Mouse (Mus musculus) olfactory bulb, adult 2 months (tissue): ENCODE data around the gene Rabep2. TPM values are rescaled to one million over a fixed set of nuclear protein-coding genes. Genes with fewer than 3 reads are reported as not detected.

Experiments used
- H3K27ac ChIP-seq: fragments of 200-500 bp; 2 replicates; pipeline ENCODE4 v1.5.1; 2012; ENCODE audit warnings: low read depth, low read length; ENCODE audit not compliant: insufficient read depth
- H3K4me1 ChIP-seq: fragments of 200-500 bp; 2 replicates; pipeline ENCODE4 v1.6.1; 2012; ENCODE audit warnings: low read length; ENCODE audit not compliant: control insufficient read depth, insufficient read depth
- H3K4me3 ChIP-seq: fragments of 200-500 bp; 2 replicates; pipeline ENCODE4 v1.5.1; 2012; ENCODE audit warnings: mild to moderate bottlenecking, low read depth, low read length, moderate library complexity; ENCODE audit not compliant: insufficient read depth
- CTCF ChIP-seq: fragments of 200-500 bp; IDR thresholded peaks from 2 replicates; pipeline ENCODE4 v1.5.1; 2012; ENCODE audit warnings: low read depth, mild to moderate bottlenecking, low read length, moderate library complexity; ENCODE audit not compliant: insufficient read depth
- POLR2A ChIP-seq: fragments of 200-500 bp; IDR thresholded peaks from 2 replicates; pipeline ENCODE4 v1.6.1; 2012; ENCODE audit warnings: mild to moderate bottlenecking, low read depth, low read length, moderate library complexity; ENCODE audit not compliant: insufficient read depth
- WGBS: fragments of 180-500 bp; shearing (Covaris S2); methylation state at CpG from one replicate; pipeline ENCODE4 v1.1.7; 2018; 5-methylcytosine and 5-hydroxymethylcytosine counted together
- polyA plus RNA-seq: library from polyadenylated mRNA; stranded (reverse); fragments of >200 nt; gene quantifications from 2 replicates; pipeline ENCODE4 v1.2.4, GENCODE M21; 2012; ENCODE audit warnings: low replicate concordance; ENCODE audit not compliant: missing spikeins, insufficient read depth, insufficient read length

Gene Rabep2
- polyA plus RNA-seq, 1 experiment, result not detected

GRCm38 (mm10) chr7:126458225-126458624 lies 29.7 kb downstream of the Rabep2 start:
- no peak overlapping the region for H3K27ac ChIP-seq
- no peak overlapping the region for H3K4me3 ChIP-seq
- TF ChIP-seq CTCF (no peak), POLR2A (no peak)
- H3K4me1 ChIP-seq, result no peaks in the 10 kb centered on the region
- 87% methylated on average over 5 of the region's 5 CpGs for WGBS

GRCm38 (mm10) chr7:126458844-126459618 lies 30.5 kb downstream of the Rabep2 start:
- Histone ChIP-seq H3K4me1 (no peaks in the 10 kb centered on the region), H3K27ac (no peak overlapping the region), H3K4me3 (no peak overlapping the region)
- WGBS, result 86% methylated on average over 11 of the region's 11 CpGs
- no peak for TF ChIP-seq POLR2A
- TF ChIP-seq CTCF, result no peak

GRCm38 (mm10) chr7:126460623-126461399 lies 32.3 kb downstream of the Rabep2 start:
- Histone ChIP-seq H3K27ac (no peak overlapping the region), H3K4me3 (no peak overlapping the region), H3K4me1 (peaks cover 9% of the 10 kb centered on the region; the same call in 1 of the 2 replicates)
- TF ChIP-seq CTCF, result no peak
- TF ChIP-seq POLR2A, result no peak
- WGBS, result 64% methylated on average over 10 of the region's 10 CpGs

- Histone ChIP-seq H3K4me3 (no peak overlapping the region), H3K27ac (no peak overlapping the region), H3K4me1 (peaks cover 15% of the 10 kb centered on the region; the same call in 1 of the 2 replicates)
- TF ChIP-seq POLR2A, result no peak
- TF ChIP-seq CTCF, result no peak
- 72% methylated on average over 3 of the region's 3 CpGs for WGBS
Measured at GRCm38 (mm10) chr7:126461626-126462025, 33.1 kb downstream of the Rabep2 start.

- H3K27ac ChIP-seq, result no peak within 1 kb of the TSS
- peaks cover 15% of the 10 kb centered on the region; the same call in 1 of the 2 replicates for H3K4me1 ChIP-seq
- H3K4me3 ChIP-seq, result no peak within 1 kb of the TSS
- TF ChIP-seq CTCF (no peak), POLR2A (no peak)
- 60% methylated on average over 5 of the region's 5 CpGs for WGBS
Measured at GRCm38 (mm10) chr7:126463004-126463403, 34.4 kb downstream of the Rabep2 start, which contains the start of gene Atp2a1. Gene Atp2a1, minus strand, starts transcription at chr7:126463108.

GRCm38 (mm10) chr7:126463547-126463946 lies 35.0 kb downstream of the Rabep2 start:
- Histone ChIP-seq H3K27ac (no peak overlapping the region), H3K4me1 (peaks cover 19% of the 10 kb centered on the region; the same call in 1 of the 2 replicates), H3K4me3 (no peak overlapping the region)
- WGBS, result 77% methylated on average over 4 of the region's 4 CpGs
- TF ChIP-seq POLR2A (no peak), CTCF (no peak)

- peaks cover 19% of the 10 kb centered on the region; the same call in 1 of the 2 replicates for H3K4me1 ChIP-seq
- WGBS, result 68% methylated on average over 4 of the region's 4 CpGs
- H3K4me3 ChIP-seq, result no peak overlapping the region
- TF ChIP-seq POLR2A (no peak), CTCF (no peak)
- H3K27ac ChIP-seq, result no peak overlapping the region
Measured at GRCm38 (mm10) chr7:126464121-126464520, 35.6 kb downstream of the Rabep2 start.

GRCm38 (mm10) chr7:126464836-126465235 lies 36.3 kb downstream of the Rabep2 start:
- Histone ChIP-seq H3K4me1 (peaks cover 19% of the 10 kb centered on the region; the same call in 1 of the 2 replicates), H3K27ac (no peak overlapping the region), H3K4me3 (no peak overlapping the region)
- 55% methylated on average over 5 of the region's 5 CpGs for WGBS
- no peak for TF ChIP-seq POLR2A
- no peak for TF ChIP-seq CTCF
